9 mouse cellular contexts compared by ENCODE assay signal in the genomic region with DNA sequence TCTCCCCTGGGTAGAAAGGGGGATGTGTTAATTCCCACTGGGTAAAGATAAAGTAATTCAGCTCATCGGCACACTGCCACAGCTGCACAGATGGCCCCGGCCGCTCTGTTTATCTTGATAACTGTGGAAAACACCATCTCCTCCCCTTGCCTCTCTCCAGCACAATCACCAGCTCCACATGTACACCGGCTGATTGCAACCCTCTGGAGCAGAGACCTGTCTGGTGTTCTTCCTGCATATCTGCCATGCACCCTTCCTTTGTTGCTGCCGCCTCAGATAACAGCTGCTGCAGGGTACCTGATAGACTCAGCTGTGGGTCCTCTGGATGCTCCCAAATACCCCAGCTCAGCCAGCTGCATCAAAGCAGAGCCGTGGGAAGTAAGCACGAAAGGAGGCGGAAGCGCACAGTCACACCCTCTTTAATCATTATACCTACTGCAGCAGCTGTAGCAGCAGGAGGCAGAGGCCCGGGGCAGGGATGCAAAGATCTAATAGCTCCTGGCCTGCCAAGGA.
DNase-seq lines count a peak whose midpoint lies in the region; ATAC-seq and TF ChIP-seq lines count a peak whose summit lies in the region.
"Had no signal": no experiment of that assay in that cellular context is flagged by ENCODE, and none has a peak within 500 bp of the region (broad histone marks: within the 10 kb centered on the region; RNA-seq: fewer than 3 reads in every experiment).

No protein-coding gene starts in this region.

- WGBS in embryonic facial prominence, embryonic 10.5 days: 40% methylated on average over 10 of the region's 10 CpGs
- WGBS in intestine, embryonic 15.5 days: 12% methylated on average over 10 of the region's 10 CpGs
- WGBS in neural tube, embryonic 12.5 days: 10% methylated on average over 10 of the region's 10 CpGs

- TF ChIP-seq CTCF in layer of hippocampus, adult 2 months (conservative IDR thresholded peaks at IDR 0.05): no peak

- peak overlapping the region; percentile 43; the same call in 1 of the 2 replicates for H3K4me2 ChIP-seq in intestine, embryonic 15.5 days (replicated peaks)
- peak overlapping the region; percentile 40 for H3K4me2 ChIP-seq in neural tube, embryonic 12.5 days (replicated peaks)
- H3K4me2 ChIP-seq: lung, embryonic 15.5 days had no signal

- DNase-seq in layer of hippocampus, adult 2 months (ENCODE audit: low spot score in 2 of 2): no peak
- no peak for DNase-seq in layer of hippocampus, adult 9-10 months (ENCODE audit: low spot score)
- no peak for DNase-seq in embryonic facial prominence, embryonic 10.5 days (ENCODE audit: low spot score)
- DNase-seq in thymus, postnatal 14 days: no peak
- no peak for DNase-seq in adrenal gland, postnatal 4 days (ENCODE audit: low spot score in 2 of 2)
- no peak for DNase-seq in layer of hippocampus, adult 18-20 months (ENCODE audit: low spot score in 2 of 2)

- H3K9ac ChIP-seq in intestine, embryonic 15.5 days: no peak overlapping the region
- peak overlapping the region; percentile 6; the same call in 1 of the 2 replicates for H3K9ac ChIP-seq in neural tube, embryonic 12.5 days
- H3K9ac ChIP-seq: lung, embryonic 15.5 days had no signal

- peak; percentile 87 for ATAC-seq in intestine, embryonic 15.5 days
- ATAC-seq in neural tube, embryonic 12.5 days (ENCODE audit: low FRiP score, low read depth): peak; percentile 58

- H3K27ac ChIP-seq in layer of hippocampus, adult 2 months: peak overlapping the region; percentile 47
- H3K27ac ChIP-seq in embryonic facial prominence, embryonic 10.5 days (replicated peaks): peak overlapping the region; percentile 21; the same call in 1 of the 2 replicates
- H3K27ac ChIP-seq in intestine, embryonic 15.5 days: no peak overlapping the region
- H3K27ac ChIP-seq in neural tube, embryonic 12.5 days: peak overlapping the region; percentile 67; the same call in 1 of the 2 replicates
- H3K27ac ChIP-seq: lung, embryonic 15.5 days had no signal

- no peaks in the 10 kb centered on the region for H3K36me3 ChIP-seq in embryonic facial prominence, embryonic 10.5 days (replicated peaks)
- H3K36me3 ChIP-seq in intestine, embryonic 15.5 days: no peaks in the 10 kb centered on the region
- H3K36me3 ChIP-seq in neural tube, embryonic 12.5 days: no peaks in the 10 kb centered on the region
- H3K36me3 ChIP-seq: lung, embryonic 15.5 days had no signal

- H3K4me3 ChIP-seq in layer of hippocampus, adult 2 months: no peak overlapping the region
- no peak overlapping the region for H3K4me3 ChIP-seq in embryonic facial prominence, embryonic 10.5 days
- no peak overlapping the region for H3K4me3 ChIP-seq in intestine, embryonic 15.5 days (replicated peaks)
- no peak overlapping the region for H3K4me3 ChIP-seq in neural tube, embryonic 12.5 days
- H3K4me3 ChIP-seq: lung, embryonic 15.5 days had no signal

- H3K27me3 ChIP-seq in embryonic facial prominence, embryonic 10.5 days (replicated peaks; ENCODE audit: low read depth, poor library complexity, severe bottlenecking): no peaks in the 10 kb centered on the region
- H3K27me3 ChIP-seq in intestine, embryonic 15.5 days (replicated peaks): no peaks in the 10 kb centered on the region
- H3K27me3 ChIP-seq in neural tube, embryonic 12.5 days (replicated peaks): no peaks in the 10 kb centered on the region
- H3K27me3 ChIP-seq: lung, embryonic 15.5 days had no signal

- H3K9me3 ChIP-seq in embryonic facial prominence, embryonic 10.5 days: no peaks in the 10 kb centered on the region
- no peaks in the 10 kb centered on the region for H3K9me3 ChIP-seq in intestine, embryonic 15.5 days
- H3K9me3 ChIP-seq in neural tube, embryonic 12.5 days: no peaks in the 10 kb centered on the region
- H3K9me3 ChIP-seq: lung, embryonic 15.5 days had no signal

- H3K4me1 ChIP-seq in embryonic facial prominence, embryonic 10.5 days: peaks cover 31% of the 10 kb centered on the region
- peaks cover 11% of the 10 kb centered on the region for H3K4me1 ChIP-seq in intestine, embryonic 15.5 days (replicated peaks)
- peaks cover 23% of the 10 kb centered on the region for H3K4me1 ChIP-seq in neural tube, embryonic 12.5 days
